Mouse (Mus musculus) retina, adult 2 months (tissue): ENCODE measurements around the gene Calr.

Experiments used
- DNase-seq: peaks from one replicate; pipeline ENCODE4 v3.0.0-alpha.2; 2012; ENCODE audit warnings: low read depth, low spot score

The Calr gene

DNA sequence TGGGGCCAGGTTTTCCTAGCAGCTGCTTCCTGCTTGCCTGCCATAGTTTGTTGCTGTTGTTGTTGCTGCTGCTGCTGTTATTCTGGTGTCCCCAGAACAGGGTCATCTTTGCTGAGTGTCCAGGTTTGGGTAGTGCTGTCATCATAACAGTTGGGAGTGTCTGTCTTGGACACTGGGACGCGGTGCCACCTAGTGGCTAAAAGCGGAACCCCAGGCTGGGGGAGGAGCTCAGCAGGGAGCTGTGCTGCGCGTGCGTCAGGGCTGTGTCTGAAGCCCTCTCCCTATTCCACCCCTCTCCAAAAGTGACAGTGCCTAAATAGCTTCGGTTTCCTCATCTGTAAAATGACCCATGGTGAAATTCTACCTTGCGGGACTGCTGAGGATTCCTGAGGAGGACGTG is 31.2 kb downstream of the Calr start:
- DNase-seq: peak; percentile 83

DNA sequence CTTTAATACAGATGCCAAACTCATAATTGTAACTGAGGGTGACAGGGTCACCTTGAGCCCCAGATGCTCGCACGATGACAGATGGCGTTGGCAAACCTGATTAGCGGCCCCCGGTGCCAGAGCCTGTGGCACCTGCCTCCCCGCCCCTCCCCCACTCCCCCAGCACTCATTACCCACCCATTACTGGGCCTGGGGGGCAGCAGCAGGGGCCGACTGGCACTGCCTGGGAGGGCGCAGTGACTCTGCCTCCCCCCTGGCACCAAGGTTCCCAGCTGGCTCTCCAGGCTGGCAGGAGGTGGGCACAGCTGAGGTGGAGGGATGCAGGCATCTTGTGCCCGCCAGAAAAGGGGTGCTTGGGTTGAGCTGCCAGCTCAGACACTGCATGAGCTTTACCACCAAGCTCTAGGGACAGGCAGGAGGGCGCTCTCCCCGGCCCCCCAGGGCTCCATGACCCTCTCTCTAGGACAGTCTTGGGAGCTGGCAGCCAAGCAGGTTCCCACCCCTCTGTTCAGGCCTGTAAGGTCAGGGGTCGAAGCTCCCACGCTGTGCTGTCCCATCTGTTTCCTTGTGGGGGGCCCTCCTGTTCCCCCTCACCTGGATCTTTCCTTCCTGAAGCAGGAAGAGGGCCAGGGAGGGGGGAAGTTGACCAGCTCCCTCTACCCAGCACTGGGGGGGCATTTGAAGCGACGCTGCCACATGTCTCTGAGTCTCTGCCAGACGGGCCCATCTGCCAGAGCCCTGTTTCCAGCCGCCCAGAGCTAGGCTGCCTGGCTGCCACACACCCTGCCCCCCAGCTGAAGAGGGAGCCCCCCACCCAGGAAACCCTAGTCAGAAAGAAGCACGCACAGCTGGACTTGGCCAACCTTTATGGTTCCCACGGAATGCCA is 31.9 kb downstream of the Calr start:
- peak; percentile 69 for DNase-seq

DNA sequence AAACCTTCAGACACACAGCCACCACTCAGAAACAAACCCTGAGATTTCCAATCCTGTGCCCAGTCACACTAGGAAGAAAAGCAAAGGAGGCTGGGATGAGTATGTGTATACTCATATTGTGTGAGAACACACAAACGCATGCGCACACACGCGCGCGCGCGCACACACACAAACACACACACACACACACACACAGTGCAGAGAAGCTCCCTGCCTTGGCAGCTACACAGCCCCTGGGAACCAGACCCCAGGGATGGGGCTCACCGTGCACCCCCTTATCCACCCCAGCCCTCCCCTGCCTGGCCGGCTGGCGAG is 32.5 kb downstream of the Calr start:
- DNase-seq: no peak

DNA sequence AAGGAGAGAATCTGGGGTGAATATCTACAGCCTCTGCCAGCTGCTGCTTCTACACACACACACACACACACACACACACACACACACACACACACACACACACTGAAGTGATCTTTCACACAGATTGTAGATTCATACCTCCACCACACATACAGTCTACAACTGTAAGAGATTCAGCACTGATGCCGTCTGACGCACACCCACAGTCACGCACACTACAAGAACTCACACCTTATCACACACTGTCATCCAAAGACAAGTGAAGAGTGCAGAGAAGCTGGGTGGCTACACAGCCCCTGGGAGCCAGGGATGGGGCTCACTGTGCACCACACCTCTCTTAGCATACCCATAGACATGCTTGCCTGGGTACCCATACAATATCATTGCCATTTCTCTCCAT is 32.9 kb downstream of the Calr start:
- DNase-seq: no peak

DNA sequence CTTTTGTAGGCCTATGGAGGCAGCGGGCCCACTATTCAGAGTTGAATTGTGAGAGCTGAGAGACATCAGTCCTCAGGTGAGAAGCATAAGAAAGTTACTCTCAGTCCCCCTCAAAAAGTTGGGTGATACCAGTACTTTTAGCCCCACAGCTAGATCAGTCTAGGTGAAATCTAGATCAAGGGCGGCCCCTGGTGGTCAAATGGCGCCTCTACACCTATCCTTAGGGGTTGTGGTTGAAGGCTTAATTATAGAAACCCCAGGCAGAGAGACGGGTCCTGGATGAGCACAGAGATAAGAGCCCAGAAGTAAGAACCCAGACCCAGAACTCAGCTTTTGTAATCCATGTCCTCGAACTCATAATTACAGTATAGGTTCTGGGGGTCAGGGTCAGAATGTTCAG is 33.7 kb downstream of the Calr start:
- no peak for DNase-seq

DNA sequence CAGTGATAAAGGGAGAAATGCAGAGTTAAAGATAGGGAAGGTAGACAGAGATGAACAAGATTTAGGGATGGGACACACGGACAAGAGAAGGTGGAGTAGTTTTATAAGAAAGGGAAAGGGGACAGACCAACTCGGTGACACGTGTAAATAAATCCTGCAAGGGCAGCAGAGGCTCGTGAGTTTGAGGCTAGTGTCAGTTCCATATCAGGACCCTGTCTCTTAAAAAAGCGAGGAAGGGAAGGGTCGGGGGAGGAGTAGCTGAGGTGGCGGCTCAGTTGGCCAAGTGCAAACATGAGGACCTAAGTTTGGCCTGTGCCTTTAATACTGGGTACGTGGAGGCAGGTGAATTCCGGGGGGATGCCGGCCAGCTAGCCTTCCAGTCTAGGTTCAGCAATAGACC is 35.4 kb downstream of the Calr start:
- DNase-seq: no peak

DNA sequence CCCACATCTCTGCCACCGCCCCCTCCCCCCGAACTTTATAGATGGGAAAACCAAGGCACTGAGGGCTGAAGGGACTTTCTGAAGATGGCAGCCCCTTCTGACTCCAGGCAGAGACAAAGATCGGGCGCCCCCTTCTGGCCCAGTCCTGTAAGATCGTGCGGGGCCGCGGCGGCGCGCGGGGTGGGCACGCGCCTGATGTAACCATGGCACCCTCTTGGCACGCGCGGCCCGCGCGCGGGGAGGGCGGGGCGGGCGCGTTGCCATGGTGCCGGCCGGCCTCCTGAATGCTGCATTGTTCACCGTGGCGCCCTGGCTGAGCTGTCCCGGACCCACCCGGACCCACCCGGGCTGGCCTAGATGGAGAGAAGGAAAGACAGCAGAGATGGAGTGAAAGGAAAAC is 35.8 kb downstream of the Calr start:
- DNase-seq: no peak

DNA sequence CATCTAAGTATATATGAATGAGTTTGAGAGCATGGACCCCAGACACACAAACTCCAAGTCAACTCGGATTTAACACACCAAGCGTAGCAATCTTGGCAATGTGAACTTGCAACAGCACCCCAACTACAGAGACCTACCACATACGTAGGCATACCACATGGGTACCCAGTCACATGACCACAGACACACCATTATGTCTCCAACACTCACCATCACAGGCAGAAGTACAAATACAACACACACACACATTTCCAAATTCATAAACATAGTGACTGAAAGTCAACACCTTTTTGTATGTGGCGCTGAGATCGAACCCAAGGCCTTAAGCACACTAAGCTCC is 36.8 kb downstream of the Calr start:
- no peak for DNase-seq

DNA sequence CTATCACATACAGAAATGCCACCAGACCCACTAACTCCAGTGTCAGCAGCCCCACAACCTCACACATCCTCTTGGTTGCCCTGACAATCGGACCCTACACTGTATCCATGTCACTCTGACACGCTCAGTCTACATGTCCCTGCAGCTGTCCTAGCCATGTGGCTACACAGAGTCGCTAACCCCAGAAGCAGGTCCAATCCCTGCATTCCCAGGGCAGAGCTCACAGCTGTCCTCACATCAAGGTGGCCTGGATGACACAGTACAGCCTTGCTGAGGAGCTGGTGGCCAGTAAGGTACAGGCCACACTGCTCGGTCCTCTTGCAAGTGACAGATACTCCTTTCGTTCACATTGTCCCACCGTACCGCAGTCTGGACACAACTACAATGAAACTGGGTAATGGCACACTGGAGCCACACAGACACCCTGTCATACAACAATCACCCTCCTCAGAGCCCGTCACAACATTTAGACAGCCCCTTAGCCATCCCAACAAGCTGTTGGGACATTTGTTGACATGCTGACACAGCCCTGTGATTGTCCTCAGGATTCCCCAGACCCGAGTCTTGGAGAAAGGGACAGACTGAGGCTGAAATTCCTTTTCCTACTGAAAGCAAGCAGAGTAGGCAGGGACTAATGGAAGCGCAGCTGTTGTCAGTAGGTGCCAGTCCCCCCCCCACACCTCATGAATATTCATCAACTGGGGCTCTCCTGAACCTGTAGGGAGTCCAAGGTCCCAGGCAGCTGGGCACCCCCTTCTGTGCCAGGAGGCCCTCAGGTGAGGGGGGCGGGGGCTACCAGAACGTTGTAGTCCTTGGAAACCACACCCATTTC is 37.4 kb downstream of the Calr start:
- no peak for DNase-seq

DNA sequence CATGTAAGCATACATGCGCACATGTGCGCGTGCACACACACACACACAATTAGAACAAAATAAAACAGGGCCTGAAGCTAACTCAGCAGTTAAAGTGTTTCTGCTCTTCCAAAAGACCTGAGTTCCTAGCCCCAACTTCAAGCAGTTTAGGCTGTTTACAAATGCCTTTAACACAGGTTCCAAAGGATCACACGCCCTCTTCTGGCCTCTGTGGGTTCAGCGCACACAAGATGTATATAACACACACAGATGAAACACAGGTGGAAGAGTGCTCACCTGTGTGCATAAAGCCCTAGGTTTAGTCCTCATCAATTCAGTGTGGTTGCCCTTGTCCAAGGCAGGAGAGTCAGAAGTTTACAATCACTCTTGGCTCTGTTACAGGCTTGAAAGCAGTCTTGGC is 40.7 kb downstream of the Calr start:
- no peak for DNase-seq

DNA sequence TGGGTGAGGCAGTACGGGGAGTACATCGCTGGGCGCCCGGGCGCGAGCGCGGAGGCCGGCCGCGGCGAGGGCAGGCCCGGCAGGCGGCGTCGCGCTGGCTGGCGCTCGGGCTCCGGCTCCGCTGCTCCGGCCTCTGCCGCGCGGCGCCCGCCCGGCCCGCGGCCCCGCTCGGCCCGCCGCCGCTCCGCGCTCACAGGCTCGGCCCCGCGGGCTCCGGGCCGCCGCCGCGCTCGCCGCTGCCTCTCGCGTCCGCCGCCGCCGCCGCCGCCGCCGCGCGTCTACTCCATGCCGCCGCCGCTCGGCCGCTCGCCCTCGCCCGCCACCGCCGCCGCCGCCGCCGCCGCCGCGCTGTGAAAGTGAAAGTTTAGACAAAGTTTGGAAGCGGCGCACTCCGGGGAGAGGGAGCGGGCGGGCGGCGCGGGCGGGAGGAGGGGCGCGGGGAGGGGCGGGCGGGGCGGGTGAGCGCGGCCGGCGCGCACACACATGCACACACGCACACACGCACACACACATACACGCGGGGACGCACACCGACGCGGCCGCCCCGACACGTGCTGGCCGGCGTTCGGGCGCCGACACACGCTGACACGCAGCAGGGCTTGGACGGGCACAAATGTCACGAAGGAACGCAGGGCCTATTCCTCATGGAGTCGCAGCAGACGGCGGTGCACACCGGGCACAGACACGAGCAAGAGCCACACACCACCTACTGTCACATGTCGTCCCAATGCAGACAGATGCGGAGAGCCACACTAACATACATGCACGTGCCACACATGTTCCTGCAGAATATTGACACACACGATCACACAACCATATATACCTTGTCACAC is 46.5 kb downstream of the Calr start, which contains the start of gene Nfix:
Gene Nfix, minus strand, starts transcription at position 346 of the 833 bp plus-strand sequence.
- no peak for DNase-seq

DNA sequence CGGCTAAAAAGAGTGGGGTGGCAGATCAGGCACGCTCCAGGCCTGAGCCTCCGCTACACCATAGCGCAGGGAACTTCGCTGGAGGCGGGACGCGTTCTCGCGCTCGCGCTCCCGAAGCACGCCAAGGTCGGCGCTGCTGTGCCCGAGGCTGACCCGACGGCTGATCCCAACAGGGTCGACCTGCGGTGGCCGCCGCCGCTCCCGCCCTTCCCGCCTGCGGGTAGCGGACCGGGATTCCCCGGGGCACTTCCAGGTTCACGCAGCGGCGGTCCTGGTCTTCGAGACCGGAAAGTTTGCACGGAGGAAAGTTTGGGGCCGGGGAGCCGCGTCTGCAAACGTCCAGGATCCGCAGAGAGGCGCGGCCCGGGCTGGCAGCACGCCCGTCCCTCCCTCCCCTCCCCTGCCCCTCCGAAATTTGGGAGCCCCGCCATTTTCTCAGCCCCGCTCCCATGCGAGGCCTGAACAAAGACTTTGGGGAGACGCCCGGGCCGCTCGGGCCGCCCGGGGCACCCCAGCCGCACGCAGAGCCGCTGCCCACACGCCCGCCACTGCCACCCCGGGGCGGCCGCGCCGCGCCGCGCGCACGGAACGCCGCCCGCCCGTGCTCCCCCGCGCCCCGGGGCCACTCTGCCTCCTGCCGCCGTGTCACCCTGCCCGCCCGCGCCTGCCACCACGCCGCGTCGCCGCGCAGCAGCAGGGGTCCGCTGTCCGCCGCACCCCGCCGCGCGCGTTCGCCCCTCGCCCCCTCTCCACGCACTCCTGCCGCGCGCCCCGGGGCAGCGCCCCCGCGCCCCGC is 47.4 kb downstream of the Calr start:
- DNase-seq: no peak

DNA sequence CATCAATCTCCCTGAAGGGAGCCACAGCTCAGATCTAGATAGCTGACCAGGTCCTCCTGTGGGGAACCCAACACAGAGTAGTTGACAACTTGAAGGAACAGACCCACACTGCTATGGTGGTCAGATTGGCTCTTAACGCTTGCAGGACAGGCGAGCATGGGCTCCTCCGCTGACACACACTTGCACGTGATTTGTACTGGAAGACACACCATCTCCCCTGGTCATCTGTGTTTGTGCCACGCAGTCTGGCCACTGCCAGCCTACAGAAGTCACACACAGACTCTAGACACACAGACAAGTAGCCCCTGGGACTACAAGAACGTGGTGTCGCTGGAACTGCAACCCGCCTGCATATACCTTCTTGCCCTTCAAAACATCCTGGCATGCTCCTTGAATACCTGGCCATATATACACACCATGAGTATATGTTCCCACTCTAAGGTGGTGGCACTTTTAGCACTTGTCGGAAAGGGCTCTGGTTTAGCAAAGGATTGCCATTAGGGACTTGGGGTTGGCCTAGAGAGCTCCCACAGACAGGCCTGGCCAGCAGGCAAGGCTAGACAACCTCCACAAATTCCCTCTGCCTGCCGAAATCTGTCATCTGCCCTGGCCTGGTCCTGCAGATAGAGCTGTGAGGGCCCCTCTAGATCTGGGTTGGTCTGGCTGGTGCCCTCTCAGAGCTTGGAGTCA is 48.1 kb downstream of the Calr start:
- no peak for DNase-seq

DNA sequence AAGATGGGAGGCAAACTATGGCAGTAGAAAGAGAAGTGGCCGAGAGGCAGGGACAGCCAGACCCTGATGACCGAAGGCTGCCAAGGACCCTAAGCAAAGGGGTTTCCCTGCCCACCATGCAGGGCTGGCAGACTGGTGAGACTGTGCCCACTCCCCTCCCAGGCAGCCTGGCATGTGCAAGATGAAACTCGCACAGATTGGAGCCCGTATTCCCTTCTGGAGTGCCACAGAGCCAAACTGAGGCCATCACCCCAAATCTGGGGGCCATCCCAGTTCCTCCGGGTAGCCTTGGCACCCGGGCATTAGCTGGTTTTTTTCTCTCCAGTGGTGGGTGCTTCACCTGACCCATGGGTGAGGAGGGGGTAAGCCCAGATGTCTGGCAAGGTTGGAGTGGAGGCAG is 48.8 kb downstream of the Calr start:
- DNase-seq: no peak

DNA sequence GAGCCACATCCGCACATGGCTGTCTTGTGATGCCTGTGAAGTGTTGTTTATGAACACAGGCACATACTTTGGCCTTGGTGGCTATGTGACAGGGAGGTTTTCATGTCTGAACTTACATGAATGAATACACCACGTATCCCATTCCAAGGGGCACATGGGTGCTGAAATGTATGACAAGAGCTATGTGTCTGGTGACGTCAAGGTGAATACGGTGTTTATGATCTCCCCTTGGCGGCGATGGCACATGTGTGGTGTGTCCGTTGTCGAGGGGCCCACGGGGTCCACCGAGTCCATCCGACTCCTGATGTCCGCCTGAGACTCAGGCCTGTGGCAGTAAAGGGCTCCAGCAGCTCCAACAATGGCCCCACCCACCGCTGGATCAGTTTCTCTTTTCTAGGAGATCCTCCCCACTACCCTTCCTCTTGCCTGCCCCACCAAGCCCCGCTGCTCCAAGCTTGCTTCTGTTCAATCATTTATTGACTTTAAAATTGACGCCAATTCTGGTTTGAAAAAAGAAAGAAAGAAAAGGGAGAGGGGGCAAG is 49.4 kb downstream of the Calr start:
- DNase-seq: no peak

DNA sequence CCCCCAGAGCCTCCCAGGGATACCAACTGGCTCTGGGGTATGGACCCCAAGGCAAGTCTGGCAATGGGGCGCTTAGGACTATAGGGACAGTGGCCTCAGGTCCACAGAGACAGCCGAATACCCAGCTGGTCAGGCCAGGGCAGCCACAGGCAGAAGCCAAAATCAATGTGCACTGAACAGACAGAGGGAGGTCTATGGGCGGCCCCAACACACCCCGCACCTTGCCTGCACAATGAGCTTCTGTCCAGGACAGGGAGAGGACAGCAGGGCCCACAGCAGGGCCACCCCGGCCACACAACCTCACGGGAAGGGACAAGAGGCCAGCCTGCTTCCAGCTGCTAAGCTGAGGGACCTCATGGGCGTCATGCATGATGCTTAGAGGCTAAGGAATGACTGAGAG is 52.2 kb downstream of the Calr start:
- DNase-seq: no peak

DNA sequence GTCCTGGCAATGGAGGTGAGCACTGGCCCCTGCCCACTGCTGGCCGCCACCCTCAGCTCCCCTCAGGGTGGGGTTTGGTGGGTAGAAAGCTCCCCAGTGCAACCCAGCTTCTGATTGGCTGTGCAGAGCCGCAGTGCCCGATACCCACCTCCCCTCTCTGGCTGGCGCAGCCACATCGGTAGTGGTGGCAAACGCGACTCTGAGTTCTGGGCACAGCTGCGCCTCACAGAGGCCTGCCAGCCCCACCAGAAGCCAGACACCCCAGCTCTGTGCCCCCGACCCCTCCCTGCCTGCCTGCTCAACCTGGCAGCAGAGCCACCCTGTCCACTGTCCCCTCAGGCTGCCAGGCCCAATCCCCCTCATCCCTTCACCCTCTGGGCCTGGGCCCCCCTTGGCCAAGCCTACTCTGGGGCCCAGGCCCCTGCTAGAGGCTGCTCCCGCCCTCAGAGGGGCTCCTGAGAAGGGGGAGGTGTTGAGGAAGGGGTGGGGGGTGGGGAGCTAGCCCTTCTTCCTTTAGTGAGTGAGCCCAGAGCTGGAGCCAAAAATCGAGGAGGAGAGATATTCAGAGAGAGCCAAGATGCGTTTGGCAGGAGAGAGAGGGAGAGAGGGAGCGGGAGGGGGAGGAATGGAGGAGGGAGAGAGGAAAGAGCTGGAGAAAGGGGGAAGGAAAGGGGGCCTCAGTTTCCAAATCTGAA is 52.8 kb downstream of the Calr start:
- no peak for DNase-seq

DNA sequence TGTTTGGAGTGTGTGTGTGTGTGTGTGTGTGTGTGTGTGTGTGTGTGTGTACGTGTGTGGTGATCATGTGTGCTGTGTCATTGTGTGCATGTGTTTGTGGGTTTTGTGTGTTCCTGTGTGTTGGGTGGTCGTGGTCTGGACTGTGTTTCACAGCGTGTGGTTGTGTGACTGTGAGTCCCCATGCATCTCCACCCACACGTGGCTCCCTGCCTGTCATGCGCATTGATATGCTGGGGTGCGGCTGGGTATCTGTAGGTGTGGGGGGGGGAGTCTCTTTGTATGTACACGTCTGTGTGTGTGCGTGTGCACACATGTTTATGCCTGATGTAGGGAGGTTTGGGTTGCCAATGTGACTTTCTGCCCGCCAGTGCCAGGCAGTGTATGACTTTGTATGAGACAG is 53.6 kb downstream of the Calr start:
- no peak for DNase-seq

DNA sequence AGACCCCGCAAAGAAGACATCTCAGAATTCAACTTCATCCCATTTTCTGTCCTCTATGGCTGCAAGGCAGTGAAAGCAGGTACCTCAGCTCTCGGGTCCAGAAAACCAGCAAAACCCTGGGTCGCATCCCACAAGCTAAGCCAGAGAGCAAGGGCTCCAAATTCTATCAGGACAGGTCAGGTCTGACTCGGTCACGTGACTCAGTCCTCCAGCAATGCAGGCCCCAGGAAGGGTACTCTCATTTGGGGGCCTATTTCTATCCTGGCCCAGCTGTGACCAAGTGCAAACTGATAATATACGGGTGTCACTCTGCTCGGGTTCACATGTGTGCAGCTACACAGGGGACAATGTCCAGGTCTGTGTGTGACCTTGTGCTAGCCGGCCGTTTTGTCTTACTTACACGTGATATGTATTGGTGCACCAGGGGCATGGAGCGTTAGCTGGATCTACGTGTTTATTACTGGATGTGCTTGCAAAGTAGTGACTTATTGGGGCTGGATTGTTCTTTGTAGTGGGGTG is 54.2 kb downstream of the Calr start:
- no peak for DNase-seq
